Mouse (Mus musculus): ENCODE results near the gene Fen1. TPM values are rescaled to one million over a fixed set of nuclear protein-coding genes. Genes with fewer than 3 reads are reported as not detected.

The Fen1 gene
- 29.1 TPM for polyA plus RNA-seq (2017; shearing (Covaris generic))

GRCm38 (mm10) chr19:10203848-10204615 lies at the start of gene Fen1, which contains the start of gene Tmem258:
Gene Fen1, minus strand, starts transcription at chr19:10204169.
Gene Tmem258, plus strand, starts transcription at chr19:10204014.

GRCm38 (mm10) chr19:10240654-10241305 lies 36.8 kb upstream of the Fen1 start, which contains the start of gene Myrf:
Gene Myrf, minus strand, starts transcription at chr19:10240748.

GRCm38 (mm10) chr19:10182670-10183298 lies 21.2 kb downstream of the Fen1 start, which contains the start of gene Fads1:
Gene Fads1, plus strand, starts transcription at chr19:10182888.

Other genes starting within 250 kb of the Fen1 start
- gene Fth1, start 223.6 kb downstream of the Fen1 start, polyA plus RNA-seq (2017; shearing (Covaris generic)), result 2,810 TPM
- 0.32 TPM for gene Best1, start 202.5 kb downstream of the Fen1 start, polyA plus RNA-seq (2017; shearing (Covaris generic))
- gene Rab3il1, start 202.5 kb downstream of the Fen1 start, polyA plus RNA-seq (2017; shearing (Covaris generic)), result not detected
- gene Fads3, start 162.6 kb downstream of the Fen1 start, polyA plus RNA-seq (2017; shearing (Covaris generic)), result not detected
- not detected for gene Fads2, start 102.4 kb downstream of the Fen1 start, polyA plus RNA-seq (2017; shearing (Covaris generic))
- gene Fads1, start 21.3 kb downstream of the Fen1 start, polyA plus RNA-seq (2017; shearing (Covaris generic)), result 8.2 TPM
- 185 TPM for gene Tmem258, start 155 bp downstream of the Fen1 start, polyA plus RNA-seq (2017; shearing (Covaris generic))
- 0.19 TPM for gene Myrf, start 36.6 kb upstream of the Fen1 start, polyA plus RNA-seq (2017; shearing (Covaris generic))
- gene Dagla, start 100.7 kb upstream of the Fen1 start, polyA plus RNA-seq (2017; shearing (Covaris generic)), result not detected
- gene Syt7, start 184.9 kb upstream of the Fen1 start, polyA plus RNA-seq (2017; shearing (Covaris generic)), result not detected